Mouse (Mus musculus): ENCODE measurements around the gene Mob3c.

- TF ChIP-seq CTCF (IDR thresholded peaks at IDR 0.05; ENCODE audit: borderline replicate concordance, insufficient read depth, low read length) (no peak), POLR2A (IDR thresholded peaks at IDR 0.05; ENCODE audit: low read depth, low read length) (no peak)
Measured at GRCm38 (mm10) chr4:115863352-115863751, 35.5 kb downstream of the Mob3c start.
